Mouse (Mus musculus) CH12.LX (cell line): Measurements from ENCODE around the gene Sema3g. TPM values are rescaled to one million over a fixed set of nuclear protein-coding genes. Genes with fewer than 3 reads are reported as not detected.
A peak's percentile ranks its signal among the peaks of the same experiment; 100 is the strongest.

ENCODE experiments used
- DNase-seq: peaks from one replicate; pipeline ENCODE4 v3.0.0-alpha.2; 2013; ENCODE audit errors: extremely low read depth
- H3K27ac ChIP-seq: 2 replicates; pipeline ENCODE4 v1.5.1; 2012; ENCODE audit warnings: low read depth, mild to moderate bottlenecking, control low read depth, moderate library complexity; ENCODE audit not compliant: insufficient read depth
- H3K27me3 ChIP-seq: replicated peaks from 2 replicates; pipeline ENCODE3; 2012; ENCODE audit warnings: inconsistent platforms
- H3K36me3 ChIP-seq, 2 experiments: replicated peaks in 1 of 2; 2 replicates each; pipeline versions ENCODE3 to v1.6.1; 2012; ENCODE audit warnings: inconsistent platforms in 1 of 2, low read length in 1 of 2, mild to moderate bottlenecking in 1 of 2, mixed read lengths in 1 of 2, moderate library complexity in 1 of 2; ENCODE audit not compliant: control insufficient read depth in 1 of 2, insufficient read depth in 1 of 2
- H3K4me1 ChIP-seq, 2 experiments: 2 replicates each; pipeline ENCODE4 v1.6.1; 2012; ENCODE audit warnings: inconsistent platforms in 1 of 2, moderate library complexity in 1 of 2; ENCODE audit not compliant: insufficient read depth in 2 of 2, control insufficient read depth in 1 of 2
- H3K4me2 ChIP-seq: 2 replicates; pipeline ENCODE4 v1.6.1; 2012; ENCODE audit warnings: low read depth, mild to moderate bottlenecking, control low read depth; ENCODE audit not compliant: poor library complexity, insufficient read depth, severe bottlenecking
- H3K4me3 ChIP-seq, 3 experiments: fragments of 150-350 bp in 1 of 3; sonication (generic) in 1 of 3; replicated peaks in 1 of 3; 2 replicates each; pipeline versions ENCODE3 to v1.5.1; 2011 to 2012; ENCODE audit warnings: low read depth in 2 of 3, low read length in 2 of 3, mild to moderate bottlenecking in 2 of 3, moderate library complexity in 2 of 3, control low read depth in 1 of 3, improper control_type of control experiment in 1 of 3, inconsistent platforms in 1 of 3, mixed read lengths in 1 of 3; ENCODE audit not compliant: poor library complexity in 1 of 3
- H3K79me2 ChIP-seq: replicated peaks from 2 replicates; pipeline ENCODE4 v1.6.1; 2012; ENCODE audit warnings: mild to moderate bottlenecking, moderate library complexity; ENCODE audit not compliant: control insufficient read depth, poor library complexity, insufficient read depth, severe bottlenecking; ENCODE audit errors: extremely low read depth
- H3K9ac ChIP-seq: 2 replicates; pipeline ENCODE4 v1.6.1; 2012; ENCODE audit warnings: low read depth, mild to moderate bottlenecking, control low read depth, moderate library complexity; ENCODE audit not compliant: insufficient read depth
- H3K9me3 ChIP-seq: replicated peaks from 2 replicates; pipeline ENCODE3; 2012; ENCODE audit warnings: low read length, inconsistent platforms, mixed read lengths
- BHLHE40 ChIP-seq: IDR thresholded peaks from 2 replicates; pipeline ENCODE4 v1.6.1; 2011; ENCODE audit warnings: mild to moderate bottlenecking, low read depth, low read length, improper control_type of control experiment
- CHD1 ChIP-seq: IDR thresholded peaks from 2 replicates; pipeline ENCODE4 v1.6.1; 2012; ENCODE audit warnings: low read depth, low read length, improper control_type of control experiment, inconsistent platforms
- CTCF ChIP-seq, 2 experiments: IDR thresholded peaks in 1 of 2; conservative IDR thresholded peaks in 1 of 2; 2 replicates each; pipeline ENCODE4 v1.5.1; 2011 to 2012; ENCODE audit warnings: low read depth in 2 of 2, low read length in 2 of 2, improper control_type of control experiment in 1 of 2, inconsistent platforms in 1 of 2, mild to moderate bottlenecking in 1 of 2, moderate library complexity in 1 of 2
- E2F4 ChIP-seq: IDR thresholded peaks from 2 replicates; pipeline ENCODE4 v1.6.1; 2011; ENCODE audit warnings: low read depth, low read length, improper control_type of control experiment; ENCODE audit not compliant: insufficient replicate concordance
- ELF1 ChIP-seq: IDR thresholded peaks from 2 replicates; pipeline ENCODE4 v1.6.1; 2014; ENCODE audit warnings: low read depth, mild to moderate bottlenecking, inconsistent platforms, low read length, improper control_type of control experiment
- EP300 ChIP-seq: IDR thresholded peaks from 2 replicates; pipeline ENCODE4 v1.6.1; 2011; ENCODE audit warnings: low read length, improper control_type of control experiment
- ETS1 ChIP-seq: conservative IDR thresholded peaks from 2 replicates; pipeline ENCODE4 v1.6.1; 2012; ENCODE audit warnings: low read depth, mild to moderate bottlenecking, inconsistent platforms, low read length, improper control_type of control experiment, moderate library complexity
- GABPA ChIP-seq: IDR thresholded peaks from 2 replicates; pipeline ENCODE4 v1.6.1; 2012; ENCODE audit warnings: low read depth, low read length, improper control_type of control experiment, inconsistent platforms; ENCODE audit not compliant: insufficient replicate concordance
- IRF4 ChIP-seq: IDR thresholded peaks from 2 replicates; pipeline ENCODE4 v1.6.1; 2014; ENCODE audit warnings: low read depth, mild to moderate bottlenecking, inconsistent platforms, low read length, improper control_type of control experiment
- JUN ChIP-seq: IDR thresholded peaks from 2 replicates; pipeline ENCODE4 v1.6.1; 2011; ENCODE audit warnings: low read depth, mild to moderate bottlenecking, low read length, improper control_type of control experiment, moderate library complexity; ENCODE audit not compliant: insufficient read depth
- JUND ChIP-seq: conservative IDR thresholded peaks from 2 replicates; pipeline ENCODE4 v1.6.1; 2011; ENCODE audit warnings: low read depth, low read length, improper control_type of control experiment
- KAT2A ChIP-seq: IDR thresholded peaks from 2 replicates; pipeline ENCODE4 v1.6.1; 2012; ENCODE audit warnings: low read length, improper control_type of control experiment, inconsistent platforms; ENCODE audit not compliant: insufficient replicate concordance
- MAX ChIP-seq: IDR thresholded peaks from 2 replicates; pipeline ENCODE4 v1.6.1; 2011; ENCODE audit warnings: low read length, improper control_type of control experiment
- MAZ ChIP-seq: IDR thresholded peaks from 2 replicates; pipeline ENCODE4 v1.6.1; 2012; ENCODE audit warnings: low read depth, mild to moderate bottlenecking, inconsistent platforms, low read length, improper control_type of control experiment, moderate library complexity
- MEF2A ChIP-seq: IDR thresholded peaks from 2 replicates; pipeline ENCODE4 v1.6.1; 2014; ENCODE audit warnings: low read depth, mild to moderate bottlenecking, inconsistent platforms, low read length, improper control_type of control experiment, borderline replicate concordance
- NELFE ChIP-seq: IDR thresholded peaks from 2 replicates; pipeline ENCODE4 v1.6.1; 2011; ENCODE audit warnings: low read depth, low read length, improper control_type of control experiment
- PAX5 ChIP-seq: IDR thresholded peaks from 2 replicates; pipeline ENCODE4 v1.6.1; 2012; ENCODE audit warnings: low read length, inconsistent platforms, mixed read lengths
- POLR2A ChIP-seq: IDR thresholded peaks from 2 replicates; pipeline ENCODE4 v1.6.1; 2011; ENCODE audit warnings: low read depth, mild to moderate bottlenecking, improper control_type of control experiment, low read length
- RAD21 ChIP-seq: IDR thresholded peaks from 2 replicates; pipeline ENCODE4 v1.6.1; 2011; ENCODE audit warnings: low read depth, mild to moderate bottlenecking, low read length, improper control_type of control experiment, moderate library complexity
- RCOR1 ChIP-seq: conservative IDR thresholded peaks from 2 replicates; pipeline ENCODE4 v1.6.1; 2012; ENCODE audit warnings: low read depth, mild to moderate bottlenecking, inconsistent platforms, low read length, improper control_type of control experiment
- SMC3 ChIP-seq: IDR thresholded peaks from 2 replicates; pipeline ENCODE4 v1.6.1; 2011; ENCODE audit warnings: low read depth, low read length, improper control_type of control experiment
- TBP ChIP-seq: conservative IDR thresholded peaks from 2 replicates; pipeline ENCODE4 v1.6.1; 2011; ENCODE audit warnings: low read depth, low read length, improper control_type of control experiment
- TCF12 ChIP-seq: IDR thresholded peaks from 2 replicates; pipeline ENCODE4 v1.6.1; 2014; ENCODE audit warnings: low read depth, mild to moderate bottlenecking, inconsistent platforms, low read length, improper control_type of control experiment
- USF2 ChIP-seq: conservative IDR thresholded peaks from 2 replicates; pipeline ENCODE4 v1.6.1; 2011; ENCODE audit warnings: low read depth, low read length, improper control_type of control experiment
- ZC3H11A ChIP-seq: IDR thresholded peaks from 2 replicates; pipeline ENCODE4 v1.6.1; 2012; ENCODE audit warnings: low read depth, mild to moderate bottlenecking, inconsistent platforms, low read length, improper control_type of control experiment
- ZKSCAN1 ChIP-seq: IDR thresholded peaks from 2 replicates; pipeline ENCODE4 v1.6.1; 2012; ENCODE audit warnings: low read depth, inconsistent platforms, low read length, improper control_type of control experiment, borderline replicate concordance
- ZMIZ1 ChIP-seq: IDR thresholded peaks from 2 replicates; pipeline ENCODE4 v1.6.1; 2012; ENCODE audit warnings: low read depth, mild to moderate bottlenecking, inconsistent platforms, low read length, improper control_type of control experiment
- ZNF384 ChIP-seq: IDR thresholded peaks from 2 replicates; pipeline ENCODE4 v1.6.1; 2012; ENCODE audit warnings: low read depth, low read length, improper control_type of control experiment, inconsistent platforms
- dilution Hi-C: fragments of 300-500 bp; cut with MboI; formaldehyde crosslinking; loops from 2 replicates; pipeline ENCODE4 v1.14.3; 2020; ENCODE audit warnings: low sequenced_read_pairs; ENCODE audit not compliant: extremely low pct_unique_long_range_greater_than_20kb, extremely low pct_ligation_motif_present
- in situ Hi-C: fragments of 300-500 bp; cut with MboI; formaldehyde crosslinking; loops from 3 replicates; pipeline ENCODE4 v1.14.3; 2019; ENCODE audit warnings: low sequenced_read_pairs, low pct_ligation_motif_present, low pct_unique_long_range_greater_than_20kb, mixed read lengths
- polyA plus RNA-seq: library from polyadenylated mRNA; unstranded; fragments of >175 nt; gene quantifications from 2 replicates; pipeline ENCODE4 v1.2.1, GENCODE M21; 2012; ENCODE audit warnings: low read depth; ENCODE audit not compliant: insufficient read length
- total RNA-seq, 2 experiments: library from RNA; depleted of rRNA; stranded (reverse); fragments of 300-350 nt in 1 of 2; fragments of >200 nt in 1 of 2; gene quantifications; 2 replicates each; pipeline ENCODE4 v1.2.3; 2012 to 2014

Sema3g gene
- 1.0 and 1.1 TPM in 2 replicates for total RNA-seq (2012; rRNA removed)
- 0.36 and 0.47 TPM in 2 replicates for total RNA-seq (2014; rRNA removed)
- 0.93 and 0.94 TPM in 2 replicates for polyA plus RNA-seq

DNA sequence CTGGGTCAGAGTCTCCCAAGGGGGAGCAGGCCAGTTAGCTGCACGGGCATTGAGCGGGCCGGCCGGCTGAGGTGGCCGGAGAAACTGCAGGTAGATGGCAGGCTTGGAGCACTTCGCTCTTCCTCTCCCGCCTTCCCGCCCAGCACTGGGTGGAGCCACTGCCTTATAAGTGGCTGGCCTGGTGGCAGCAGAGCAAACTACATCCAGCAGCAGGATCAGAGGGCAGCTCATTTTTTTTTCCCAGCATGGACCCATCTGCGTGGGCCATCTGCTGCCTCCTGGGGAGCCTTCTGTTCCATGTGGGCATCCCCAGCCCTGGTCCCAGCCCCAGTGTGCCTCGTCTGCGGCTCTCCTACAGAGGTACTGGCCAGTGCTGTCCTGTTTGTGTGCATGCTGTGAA lies at the start of gene Sema3g:
Sema3g (plus strand) TSS at position 195 of the 400 bp plus-strand sequence.
- Histone ChIP-seq H3K79me2 (no peaks in the 10 kb centered on the region), H3K27ac (no peak within 1 kb of the TSS), H3K9me3 (no peaks in the 10 kb centered on the region), H3K4me2 (peak within 1 kb of the TSS; percentile 18; the same call in 1 of the 2 replicates), H3K27me3 (peaks cover 13% of the 10 kb centered on the region), H3K4me3 (peak within 1 kb of the TSS in 2 of 3 experiments; percentile 33 to 37), H3K4me1 (peaks cover 12 to 30% of the 10 kb centered on the region in 2 experiments), H3K9ac (no peak within 1 kb of the TSS), H3K36me3 (peaks cover 0 to 4% of the 10 kb centered on the region in 2 experiments)
- dilution Hi-C loops (no loop called here), in situ Hi-C loops (loop anchor here (5.0 kb wide), 1 partner anchor 35 kb away; the partner anchor contains the start of genes Bap1 and Phf7)
- DNase-seq, result peak; percentile 67
- peak; percentile 47; the same call in 1 of the 2 replicates for TF ChIP-seq ELF1
- TF ChIP-seq JUN, result no peak
- peak; percentile 95 for TF ChIP-seq TBP
- TF ChIP-seq CTCF (conservative IDR thresholded peaks at IDR 0.05 in 1 of 2, IDR thresholded peaks at IDR 0.05 in 1 of 2; ENCODE audit: low read depth in 2 of 2, low read length in 2 of 2), result peak; percentile 19 to 88; a peak in 3 of 4 replicates
- peak; percentile 80 for TF ChIP-seq ZNF384
- TF ChIP-seq RCOR1, result no peak; the same call in 1 of the 2 replicates
- TF ChIP-seq NELFE, result 0 out of 2 replicates have a peak, but pooled peaks have one; percentile 53
- no peak for TF ChIP-seq EP300
- no peak for TF ChIP-seq CHD1
- TF ChIP-seq RAD21, result peak; percentile 71
- TF ChIP-seq TCF12, result peak; percentile 68; the same call in 1 of the 2 replicates
- peak; percentile 70; the same call in 1 of the 2 replicates for TF ChIP-seq E2F4
- 0 out of 2 replicates have a peak, but pooled peaks have one; percentile 20 for TF ChIP-seq BHLHE40
- peak; percentile 38; the same call in 1 of the 2 replicates for TF ChIP-seq MEF2A
- TF ChIP-seq SMC3, result peak; percentile 75
- 0 out of 2 replicates have a peak, but pooled peaks have one; percentile 34 for TF ChIP-seq MAX
- TF ChIP-seq IRF4, result peak; percentile 36; the same call in 1 of the 2 replicates
- TF ChIP-seq JUND, result no peak
- no peak for TF ChIP-seq ZMIZ1
- peak; percentile 67 for TF ChIP-seq POLR2A

DNA sequence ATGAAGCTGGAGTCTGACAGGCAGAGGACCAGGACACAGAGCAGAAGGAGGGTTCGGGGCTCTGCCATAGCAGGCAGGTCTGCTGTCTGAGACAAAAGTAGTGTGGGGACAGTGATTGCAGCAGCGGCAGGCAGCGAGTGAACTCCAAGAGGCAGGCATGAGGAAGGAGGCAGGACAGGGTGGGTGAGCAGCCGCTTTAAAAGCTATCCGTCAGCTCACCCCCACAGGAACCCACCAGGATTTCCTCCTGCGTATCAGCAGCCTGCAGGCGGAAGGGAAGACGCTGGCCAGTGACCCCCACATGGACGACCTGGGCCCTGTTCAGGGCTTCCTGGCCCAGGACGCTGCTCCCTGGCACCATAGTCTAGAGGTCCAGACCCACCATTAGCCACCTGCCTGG lies 49.2 kb upstream of the Sema3g start, which contains the start of gene Stab1:
Stab1 (minus strand) TSS at position 217 of the 400 bp plus-strand sequence.
- Histone ChIP-seq H3K79me2 (no peaks in the 10 kb centered on the region), H3K9me3 (no peaks in the 10 kb centered on the region), H3K9ac (no peak within 1 kb of the TSS), H3K4me2 (no peak within 1 kb of the TSS), H3K27ac (no peak within 1 kb of the TSS), H3K36me3 (peaks cover 31 to 35% of the 10 kb centered on the region in 2 experiments), H3K4me3 (no peak within 1 kb of the TSS), H3K27me3 (no peaks in the 10 kb centered on the region), H3K4me1 (peaks cover 13 to 41% of the 10 kb centered on the region in 2 experiments)
- no peak for TF ChIP-seq JUND
- TF ChIP-seq ZKSCAN1, result no peak
- no peak for TF ChIP-seq KAT2A
- TF ChIP-seq ZC3H11A, result no peak
- TF ChIP-seq USF2, result no peak
- TF ChIP-seq GABPA, result no peak
- no peak for TF ChIP-seq BHLHE40
- TF ChIP-seq ETS1, result no peak
- no peak for TF ChIP-seq EP300
- TF ChIP-seq MEF2A, result no peak
- no peak for TF ChIP-seq TBP
- TF ChIP-seq ELF1, result no peak
- no peak for TF ChIP-seq SMC3
- TF ChIP-seq MAZ, result no peak
- no peak for TF ChIP-seq MAX
- TF ChIP-seq CHD1, result no peak
- TF ChIP-seq IRF4, result no peak
- TF ChIP-seq PAX5, result no peak
- TF ChIP-seq RCOR1, result no peak
- in situ Hi-C loops (no loop called here), dilution Hi-C loops (no loop called here)
- no peak for DNase-seq
